ENCODE assay signal across 8 mouse cellular contexts in genomic region chr2:168912051-168912891, GRCm38 (mm10). TPM values are rescaled to one million over a fixed set of nuclear protein-coding genes. Genes with fewer than 3 reads are reported as not detected.
DNase-seq lines count a peak whose midpoint lies in the region; ATAC-seq lines count a peak whose summit lies in the region.

No protein-coding gene starts in this region.

- no peaks in the 10 kb centered on the region; the same call in 1 of the 2 replicates for H3K9me3 ChIP-seq in heart, embryonic 12.5 days (replicated peaks)
- H3K9me3 ChIP-seq in forebrain, embryonic 11.5 days (ENCODE audit: control insufficient read depth, low read length): no peaks in the 10 kb centered on the region
- H3K9me3 ChIP-seq in midbrain, embryonic 16.5 days (replicated peaks; ENCODE audit: control insufficient read depth, low read length, poor library complexity, severe bottlenecking): no peaks in the 10 kb centered on the region

- no peak for DNase-seq in heart, postnatal 36 days
- peak; percentile 83 for DNase-seq in R1 (ENCODE audit: low read depth, low spot score)
- peak; percentile 67 for DNase-seq in forebrain, embryonic 11.5 days (ENCODE audit: low spot score)
- peak; percentile 41 for DNase-seq in kidney, postnatal 10 days
- no peak for DNase-seq in gastrocnemius, postnatal 10 days
- DNase-seq in lung, postnatal 10 days: no peak

- intact Hi-C loops in heart, postnatal 36 days (cut with DNase I): no loop called here

- H3K4me3 ChIP-seq in heart, embryonic 12.5 days: peak overlapping the region; percentile 52
- peak overlapping the region; percentile 45 for H3K4me3 ChIP-seq in forebrain, embryonic 11.5 days (ENCODE audit: low read depth, low read length)
- peak overlapping the region; percentile 63 for H3K4me3 ChIP-seq in midbrain, embryonic 16.5 days (ENCODE audit: low read depth, low read length)

- no peaks in the 10 kb centered on the region for H3K36me3 ChIP-seq in heart, embryonic 12.5 days
- H3K36me3 ChIP-seq in forebrain, embryonic 11.5 days (ENCODE audit: control insufficient read depth, insufficient read depth, low read length): no peaks in the 10 kb centered on the region
- no peaks in the 10 kb centered on the region for H3K36me3 ChIP-seq in midbrain, embryonic 16.5 days (ENCODE audit: control insufficient read depth, insufficient read depth, low read length)

- H3K27me3 ChIP-seq in heart, embryonic 12.5 days (replicated peaks): peaks cover 67% of the 10 kb centered on the region
- peaks cover 39% of the 10 kb centered on the region for H3K27me3 ChIP-seq in forebrain, embryonic 11.5 days (ENCODE audit: control insufficient read depth, insufficient read depth, low read length)
- H3K27me3 ChIP-seq in midbrain, embryonic 16.5 days (ENCODE audit: control insufficient read depth, insufficient read depth, low read depth, low read length): peaks cover 11% of the 10 kb centered on the region

- H3K9ac ChIP-seq in heart, embryonic 12.5 days: peak overlapping the region; percentile 43
- peak overlapping the region; percentile 32; the same call in 1 of the 2 replicates for H3K9ac ChIP-seq in forebrain, embryonic 11.5 days (ENCODE audit: low read length)
- peak overlapping the region; percentile 67 for H3K9ac ChIP-seq in midbrain, embryonic 16.5 days (ENCODE audit: low read depth, low read length)

- under 1% methylated on average over 66 of the region's 70 CpGs for WGBS in heart, embryonic 12.5 days
- under 1% methylated on average over 70 of the region's 70 CpGs for whole genome bisulfite sequencing in forebrain, embryonic 11.5 days
- WGBS in midbrain, embryonic 16.5 days: under 1% methylated on average over 70 of the region's 70 CpGs

- no peak overlapping the region for H3K27ac ChIP-seq in heart, embryonic 12.5 days (ENCODE audit: poor library complexity, severe bottlenecking)
- no peak overlapping the region for H3K27ac ChIP-seq in forebrain, embryonic 11.5 days (ENCODE audit: low read depth, low read length)
- peak overlapping the region; percentile 70 for H3K27ac ChIP-seq in midbrain, embryonic 16.5 days (ENCODE audit: low read length)

- H3K4me2 ChIP-seq in heart, embryonic 12.5 days: peak overlapping the region; percentile 84
- H3K4me2 ChIP-seq in forebrain, embryonic 11.5 days (ENCODE audit: low read depth, low read length, severe bottlenecking): peak overlapping the region; percentile 90
- H3K4me2 ChIP-seq in midbrain, embryonic 16.5 days (ENCODE audit: low read length): peak overlapping the region; percentile 95

- peaks cover 25% of the 10 kb centered on the region for H3K4me1 ChIP-seq in heart, embryonic 12.5 days (replicated peaks)
- H3K4me1 ChIP-seq in forebrain, embryonic 11.5 days (replicated peaks; ENCODE audit: control insufficient read depth, insufficient read depth, low read length): peaks cover 15% of the 10 kb centered on the region
- peaks cover 18% of the 10 kb centered on the region; the same call in 1 of the 2 replicates for H3K4me1 ChIP-seq in midbrain, embryonic 16.5 days (ENCODE audit: control insufficient read depth, insufficient read depth, low read length)

- ATAC-seq in heart, embryonic 12.5 days (ENCODE audit: insufficient number of reproducible peaks, low FRiP score): no peak
- ATAC-seq in forebrain, embryonic 11.5 days (replicated peaks; ENCODE audit: low FRiP score): no peak; the same call in 1 of the 2 replicates
- peak; percentile 73 for ATAC-seq in midbrain, embryonic 16.5 days

RNA-seq across cellular contexts. Expression of gene Zfp64, which starts 43.1 kb away (rescaled TPM):
- 20.8 and 21.0 TPM in 2 replicates for polyA plus RNA-seq in heart, embryonic 12.5 days (2016; fragmentation: Nextera tagmentation; extraction: Ambion mirVana)
- total RNA-seq in heart, postnatal 36 days (2021): 1 to 10 TPM; 6.9 to 8.4 TPM
- 37.8 and 39.4 TPM in 2 replicates for polyA plus RNA-seq in forebrain, embryonic 11.5 days (2014; fragmentation: Nextera tagmentation; extraction: Ambion mirVana)
- 42.0 and 46.0 TPM in 2 replicates for polyA plus RNA-seq in midbrain, embryonic 16.5 days (2015; fragmentation: Nextera tagmentation; extraction: Ambion mirVana)
- 10 to 100 TPM in 1 of 2 experiments, 1 to 10 TPM in 1; 9.0 to 10.8 TPM for total RNA-seq in gastrocnemius, postnatal 10 days (2021)

Comparison
In these comparisons a context has a peak if more than half of its experiments do, and no peak if none do; other contexts are left out.
1. DNase-seq: peak in R1 (single experiment), forebrain, embryonic 11.5 days (single experiment) and kidney, postnatal 10 days (single experiment); none in heart, postnatal 36 days (0 of 2), gastrocnemius, postnatal 10 days (single experiment) and lung, postnatal 10 days (single experiment).
2. Peak in every context shown above with its lines, with median percentiles within 50 percentile points of each other: H3K4me2 ChIP-seq, H3K4me3 ChIP-seq and H3K9ac ChIP-seq.